Mouse (Mus musculus) gastrocnemius, adult 18-20 months (tissue): ENCODE data around the gene Slc17a4. TPM values are rescaled to one million over a fixed set of nuclear protein-coding genes. Genes with fewer than 3 reads are reported as not detected.

ENCODE experiments used
- DNase-seq: peaks from one replicate; pipeline ENCODE4 v3.0.0; 2021; ENCODE audit warnings: low spot score
- microRNA-seq: library from miRNA; unstranded; fragments of <30 nt; microRNA quantifications from one replicate; pipeline ENCODE4 v1.2.0, GENCODE M21; 2021
- total RNA-seq, 2 experiments: library from RNA; stranded (reverse); gene quantifications; 2 replicates each; pipeline ENCODE4 v1.2.3; 2021

Slc17a4 gene
- total RNA-seq, 2 experiments from 2014 or later, result 0.09 TPM; not detected in 1

GRCm38 (mm10) chr13:23892592-23893268 is 22.1 kb downstream of the Slc17a4 start:
- no peak for DNase-seq

- DNase-seq, result no peak
Measured at GRCm38 (mm10) chr13:23889011-23889605, 25.7 kb downstream of the Slc17a4 start.

GRCm38 (mm10) chr13:23887026-23887725 is 27.6 kb downstream of the Slc17a4 start:
- no peak for DNase-seq

- no peak for DNase-seq
Measured at GRCm38 (mm10) chr13:23885540-23885939, 29.3 kb downstream of the Slc17a4 start.

- DNase-seq, result no peak
Measured at GRCm38 (mm10) chr13:23879636-23880035, 35.2 kb downstream of the Slc17a4 start.

- DNase-seq, result no peak
Measured at GRCm38 (mm10) chr13:23879106-23879505, 35.7 kb downstream of the Slc17a4 start.

- no peak for DNase-seq
Measured at GRCm38 (mm10) chr13:23873141-23873540, 41.7 kb downstream of the Slc17a4 start.

GRCm38 (mm10) chr13:23869996-23870395 is 44.8 kb downstream of the Slc17a4 start:
- DNase-seq, result no peak

GRCm38 (mm10) chr13:23868790-23869533 is 45.8 kb downstream of the Slc17a4 start:
- peak; percentile 4 for DNase-seq

- no peak for DNase-seq
Measured at GRCm38 (mm10) chr13:23867405-23867804, 47.4 kb downstream of the Slc17a4 start, which contains the start of gene Slc17a1. Slc17a1 (plus strand) TSS chr13:23867750.

- no peak for DNase-seq
Measured at GRCm38 (mm10) chr13:23867000-23867399, 47.8 kb downstream of the Slc17a4 start.

- no peak for DNase-seq
Measured at GRCm38 (mm10) chr13:23866086-23866710, 48.6 kb downstream of the Slc17a4 start.

- no peak for DNase-seq
Measured at GRCm38 (mm10) chr13:23864711-23865110, 50.1 kb downstream of the Slc17a4 start.

- DNase-seq, result no peak
Measured at GRCm38 (mm10) chr13:23861815-23862214, 53.0 kb downstream of the Slc17a4 start.

- no peak for DNase-seq
Measured at GRCm38 (mm10) chr13:23856401-23856800, 58.4 kb downstream of the Slc17a4 start.

- no peak for DNase-seq
Measured at GRCm38 (mm10) chr13:23849299-23849698, 65.5 kb downstream of the Slc17a4 start.

Small RNAs within 50 kb of the gene (microRNA-seq; reads per million reads assigned to microRNA genes)
- not detected for gene Gm44344

Other genes starting within 250 kb of the Slc17a4 start
- gene Hist1h2ac, start 231.1 kb downstream of the Slc17a4 start, total RNA-seq, result 1 to 10 TPM in 1 of 2 experiments, under 1 TPM in 1; 0.68 to 1.3 TPM
- gene Hist1h2bc, start 230.8 kb downstream of the Slc17a4 start, total RNA-seq, result 10 to 100 TPM; 66.4 to 69.8 TPM
- not detected for gene Hist1h1t, start 219.2 kb downstream of the Slc17a4 start, total RNA-seq
- gene Hist1h4c, start 216.6 kb downstream of the Slc17a4 start, total RNA-seq, result 10 to 100 TPM; 57.1 to 66.2 TPM
- gene Hfe, start 204.2 kb downstream of the Slc17a4 start, total RNA-seq, result 10 to 100 TPM; 25.6 to 25.7 TPM
- gene Hist1h1c, start 176.2 kb downstream of the Slc17a4 start, total RNA-seq, result 100 to 1,000 TPM; 157 to 219 TPM
- not detected for gene Hist1h3c, start 169.4 kb downstream of the Slc17a4 start, total RNA-seq
- 1 to 10 TPM; 1.3 to 1.4 TPM for gene Hist1h2bb, start 168.3 kb downstream of the Slc17a4 start, total RNA-seq
- under 1 TPM in 1 of 2 experiments, not detected in 1; 0.82 TPM for gene Hist1h2ab, start 163.9 kb downstream of the Slc17a4 start, total RNA-seq
- 1 to 10 TPM in 1 of 2 experiments, not detected in 1; 1.3 TPM for gene Hist1h3b, start 162.7 kb downstream of the Slc17a4 start, total RNA-seq
- 1 to 10 TPM; 1.6 to 1.9 TPM for gene Hist1h4b, start 158.0 kb downstream of the Slc17a4 start, total RNA-seq
- gene Hist1h4a, start 153.8 kb downstream of the Slc17a4 start, total RNA-seq, result 1 to 10 TPM in 1 of 2 experiments, under 1 TPM in 1; 0.89 to 2.8 TPM
- 1 to 10 TPM; 5.1 to 5.3 TPM for gene Hist1h3a, start 152.6 kb downstream of the Slc17a4 start, total RNA-seq
- gene Hist1h1a, start 151.3 kb downstream of the Slc17a4 start, total RNA-seq, result under 1 TPM; 0.66 to 0.76 TPM
- gene Trim38, start 145.1 kb downstream of the Slc17a4 start, total RNA-seq, result not detected
- not detected for gene Slc17a2, start 108.0 kb downstream of the Slc17a4 start, total RNA-seq
- gene Slc17a3, start 75.6 kb downstream of the Slc17a4 start, total RNA-seq, result under 1 TPM in 1 of 2 experiments, not detected in 1; 0.21 TPM
- not detected for gene Slc17a1, start 47.3 kb downstream of the Slc17a4 start, total RNA-seq
- gene Hist1h2ba, start 19.1 kb upstream of the Slc17a4 start, total RNA-seq, result not detected
- gene Hist1h2aa, start 19.5 kb upstream of the Slc17a4 start, total RNA-seq, result not detected
- not detected for gene Scgn, start 76.2 kb upstream of the Slc17a4 start, total RNA-seq